Mouse (Mus musculus) spleen, adult 2 months (tissue): ENCODE results near the gene Elmo1.

ENCODE experiments used
- CTCF ChIP-seq: fragments of 200-500 bp; IDR thresholded peaks from 2 replicates; pipeline ENCODE4 v1.5.1; 2011; ENCODE audit warnings: mild to moderate bottlenecking, inconsistent platforms; ENCODE audit not compliant: insufficient read depth, insufficient read length, insufficient replicate concordance; ENCODE audit errors: extremely low read depth
- POLR2A ChIP-seq: fragments of 200-500 bp; IDR thresholded peaks from 2 replicates; pipeline ENCODE4 v1.6.1; 2011; ENCODE audit warnings: low read depth, low read length, inconsistent platforms

- TF ChIP-seq CTCF (no peak), POLR2A (no peak)
These were observed 46.4 kb downstream of the Elmo1 start for GRCm38 (mm10) chr13:20136753-20137152.
